ENCODE assay signal across 21 mouse cellular contexts in the genomic region with DNA sequence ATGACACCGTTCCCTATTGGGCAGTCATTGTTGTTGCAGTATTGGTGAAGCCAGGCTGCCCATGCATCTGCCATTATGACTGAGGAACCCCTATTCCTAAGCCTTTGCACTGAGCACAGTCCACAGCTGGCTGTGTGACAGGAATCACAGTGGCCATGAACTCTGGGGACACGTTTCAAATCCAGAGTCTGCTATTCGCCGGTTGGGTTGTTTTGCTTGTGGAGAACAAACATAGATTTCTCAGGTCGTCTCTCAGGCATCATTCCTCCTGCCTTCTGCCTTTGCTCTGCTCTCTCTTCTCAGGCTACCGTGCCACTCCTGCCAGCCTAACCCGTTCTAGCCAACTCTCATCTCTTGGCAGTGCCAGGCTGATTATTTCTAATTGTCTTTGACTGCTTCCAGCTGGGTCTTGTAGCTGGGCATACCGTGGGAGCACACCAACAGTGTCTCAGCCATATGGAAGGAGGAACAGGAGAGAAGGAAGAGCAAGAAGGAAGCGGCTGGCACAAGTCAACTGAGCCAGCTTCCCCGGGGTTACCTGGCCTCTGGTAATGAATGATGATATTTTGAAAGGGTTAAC. TPM values are rescaled to one million over a fixed set of nuclear protein-coding genes. Genes with fewer than 3 reads are reported as not detected.
DNase-seq lines count a peak whose midpoint lies in the region; ATAC-seq and TF ChIP-seq lines count a peak whose summit lies in the region.
"Had no signal": no experiment of that assay in that cellular context is flagged by ENCODE, and none has a peak within 500 bp of the region (broad histone marks: within the 10 kb centered on the region; RNA-seq: fewer than 3 reads in every experiment).

No protein-coding gene starts in this region.

- ATAC-seq in forebrain, embryonic 13.5 days: no peak
- no peak for ATAC-seq in forebrain, postnatal 0 days
- ATAC-seq in kidney, embryonic 16.5 days (ENCODE audit: low FRiP score, low TSS enrichment): no peak
- ATAC-seq: intestine, embryonic 16.5 days had no signal

- peaks cover 5% of the 10 kb centered on the region; the same call in 1 of the 2 replicates for H3K27me3 ChIP-seq in forebrain, embryonic 13.5 days
- H3K27me3 ChIP-seq in forebrain, postnatal 0 days (ENCODE audit: insufficient read depth, low read length): no peaks in the 10 kb centered on the region
- peaks cover 2% of the 10 kb centered on the region; the same call in 1 of the 2 replicates for H3K27me3 ChIP-seq in kidney, embryonic 16.5 days (ENCODE audit: insufficient read depth, low read length)
- H3K27me3 ChIP-seq: heart, embryonic 15.5 days had no signal

- H3K9me3 ChIP-seq in forebrain, embryonic 13.5 days (replicated peaks): no peaks in the 10 kb centered on the region; the same call in 1 of the 2 replicates
- H3K9me3 ChIP-seq in forebrain, postnatal 0 days (ENCODE audit: low read length): no peaks in the 10 kb centered on the region
- H3K9me3 ChIP-seq in kidney, embryonic 16.5 days (ENCODE audit: low read length): peaks cover 6% of the 10 kb centered on the region; the same call in 1 of the 2 replicates
- H3K9me3 ChIP-seq: liver, embryonic 15.5 days; neural tube, embryonic 12.5 days had no signal

- WGBS in forebrain, embryonic 13.5 days: 73% methylated on average over 10 of the region's 10 CpGs
- WGBS in forebrain, postnatal 0 days: 59% methylated on average over 10 of the region's 10 CpGs
- WGBS in kidney, embryonic 16.5 days: 55% methylated on average over 10 of the region's 10 CpGs

- H3K4me3 ChIP-seq in forebrain, embryonic 13.5 days: no peak overlapping the region
- no peak overlapping the region for H3K4me3 ChIP-seq in forebrain, postnatal 0 days (ENCODE audit: low read depth, low read length)
- no peak overlapping the region for H3K4me3 ChIP-seq in kidney, embryonic 16.5 days (ENCODE audit: low read length)
- H3K4me3 ChIP-seq: heart, embryonic 15.5 days; left cerebral cortex, adult 2 months; liver, embryonic 15.5 days; megakaryocyte, embryonic 14.5 days; neural tube, embryonic 12.5 days had no signal

- peak overlapping the region; percentile 26; the same call in 1 of the 2 replicates for H3K27ac ChIP-seq in forebrain, embryonic 13.5 days
- no peak overlapping the region for H3K27ac ChIP-seq in forebrain, postnatal 0 days (ENCODE audit: low read depth, low read length)
- H3K27ac ChIP-seq in kidney, embryonic 16.5 days (ENCODE audit: low read length): 0 out of 2 replicates have a peak overlapping the region, but pooled peaks have one; percentile 23
- H3K27ac ChIP-seq: heart, embryonic 15.5 days; kidney, postnatal 0 days; left cerebral cortex, adult 2 months; liver, embryonic 15.5 days; neural tube, embryonic 12.5 days had no signal

- no peak overlapping the region for H3K9ac ChIP-seq in forebrain, embryonic 13.5 days
- no peak overlapping the region for H3K9ac ChIP-seq in forebrain, postnatal 0 days
- no peak overlapping the region for H3K9ac ChIP-seq in kidney, embryonic 16.5 days (replicated peaks; ENCODE audit: low read length)
- H3K9ac ChIP-seq: heart, embryonic 15.5 days; liver, embryonic 15.5 days; neural tube, embryonic 12.5 days had no signal

- no peaks in the 10 kb centered on the region for H3K36me3 ChIP-seq in forebrain, embryonic 13.5 days (ENCODE audit: poor library complexity, severe bottlenecking)
- H3K36me3 ChIP-seq in forebrain, postnatal 0 days (ENCODE audit: insufficient read depth): no peaks in the 10 kb centered on the region
- no peaks in the 10 kb centered on the region for H3K36me3 ChIP-seq in kidney, embryonic 16.5 days (ENCODE audit: insufficient read depth, low read length)
- H3K36me3 ChIP-seq: heart, embryonic 15.5 days; liver, embryonic 15.5 days; neural tube, embryonic 12.5 days had no signal

- no peak for DNase-seq in forebrain, postnatal 0 days
- no peak for DNase-seq in kidney, postnatal 4 days
- peak; percentile 68 for DNase-seq in brain, adult 2 months (ENCODE audit: low read depth, low spot score)
- peak; percentile 52 for DNase-seq in cerebellum, adult 9-11 months
- DNase-seq in testis, postnatal 14 days (ENCODE audit: low spot score): no peak
- no peak for DNase-seq in lung, postnatal 4 days
- DNase-seq: adrenal gland, postnatal 25 days; heart, adult 18-20 months; lung, postnatal 10 days; right cerebral cortex, postnatal 4 days had no signal

- no peak overlapping the region for H3K4me2 ChIP-seq in forebrain, embryonic 13.5 days
- no peak overlapping the region for H3K4me2 ChIP-seq in forebrain, postnatal 0 days (ENCODE audit: low read depth)
- H3K4me2 ChIP-seq in kidney, embryonic 16.5 days (replicated peaks; ENCODE audit: low read depth, low read length): no peak overlapping the region; the same call in 1 of the 2 replicates
- H3K4me2 ChIP-seq: heart, embryonic 15.5 days; liver, embryonic 15.5 days; neural tube, embryonic 12.5 days had no signal

- TF ChIP-seq CTCF in forebrain, postnatal 0 days (IDR thresholded peaks at IDR 0.05; ENCODE audit: low read depth): no peak

- H3K4me1 ChIP-seq in forebrain, embryonic 13.5 days: peaks cover 25% of the 10 kb centered on the region
- H3K4me1 ChIP-seq in forebrain, postnatal 0 days (ENCODE audit: insufficient read depth): peaks cover 12% of the 10 kb centered on the region
- H3K4me1 ChIP-seq in kidney, embryonic 16.5 days (ENCODE audit: insufficient read depth, low read length): peaks cover 25% of the 10 kb centered on the region

RNA-seq across cellular contexts. Expression of gene Hunk, which starts 3.0 kb away (rescaled TPM):
- polyA plus RNA-seq in forebrain, embryonic 13.5 days (2015; fragmentation: Nextera tagmentation; extraction: Ambion mirVana): 10.3 and 11.1 TPM in 2 replicates
- 12.9 and 20.6 TPM in 2 replicates for total RNA-seq in forebrain, postnatal 0 days (2014; rRNA removed)
- 4.2 and 5.2 TPM in 2 replicates for polyA plus RNA-seq in forebrain, postnatal 0 days (2015; fragmentation: Nextera tagmentation; extraction: Ambion mirVana)
- 11.3 and 12.7 TPM in 2 replicates for polyA plus RNA-seq in kidney, embryonic 16.5 days (2015; fragmentation: Nextera tagmentation; extraction: Ambion mirVana)
- total RNA-seq: hematopoietic stem cell, adult 5-6 weeks; monocyte, adult 5-6 weeks had no signal

Comparison
In these comparisons a context has a peak if more than half of its experiments do, and no peak if none do; other contexts are left out.
1. DNase-seq: peak in brain, adult 2 months (single experiment) and cerebellum, adult 9-11 months (single experiment); none in forebrain, postnatal 0 days (single experiment), kidney, postnatal 4 days (0 of 2), testis, postnatal 14 days (single experiment) and lung, postnatal 4 days (0 of 2).